Mouse (Mus musculus) right cerebral cortex, postnatal 25 days (tissue): Measurements from ENCODE around the gene Polm.

ENCODE experiments used
- DNase-seq: peaks from one replicate; pipeline ENCODE4 v3.0.0; 2022

Polm gene

DNA sequence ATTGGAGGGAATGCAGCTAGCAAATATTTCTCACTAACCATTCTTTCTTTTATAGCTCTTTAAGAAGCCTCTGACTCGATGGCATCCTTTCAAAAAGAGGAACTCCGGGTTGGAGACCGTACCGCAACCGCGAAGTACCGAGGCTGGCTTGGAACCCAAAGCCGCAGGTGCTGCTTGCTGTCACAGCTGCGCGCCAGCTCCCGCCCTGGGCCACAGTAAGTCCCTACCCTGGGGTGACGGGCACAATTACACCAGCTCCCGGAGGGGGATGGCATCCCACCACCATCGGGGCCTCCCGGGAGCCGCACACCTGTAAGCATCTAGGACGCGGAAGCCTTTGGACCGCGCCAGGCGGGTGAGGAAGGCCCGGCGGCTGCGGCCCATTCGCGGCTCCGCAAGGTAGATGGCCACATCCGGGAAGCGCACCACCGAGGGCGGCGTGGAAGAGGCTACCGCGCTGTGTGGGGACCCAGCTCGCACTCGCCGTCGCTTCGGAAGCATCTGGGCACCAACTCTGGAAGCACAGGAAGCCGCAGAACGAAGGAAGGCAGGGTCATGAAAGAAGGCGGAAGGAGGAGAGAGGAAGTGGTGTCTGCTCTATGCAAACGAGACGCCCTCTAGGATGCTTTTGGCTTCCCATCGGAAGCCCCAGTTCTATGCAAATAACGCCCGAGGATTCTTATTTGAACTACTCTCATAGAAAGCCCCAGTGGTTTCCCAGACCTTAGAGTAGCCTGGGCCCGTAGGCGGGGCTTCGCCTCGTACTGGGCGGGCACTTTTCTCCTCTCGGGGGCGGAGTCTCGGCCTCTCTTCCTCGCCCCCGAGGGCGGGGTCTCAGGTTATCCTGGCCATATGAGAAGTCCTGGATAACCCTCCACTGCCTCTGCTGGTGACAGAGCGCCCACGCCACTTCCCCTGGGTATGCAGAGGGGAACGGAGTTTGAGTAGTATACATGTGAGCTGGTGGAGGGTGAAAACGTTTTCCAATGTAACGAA is at the start of gene Polm:
TSS of gene Polm (minus strand) at position 766 of the 996 bp plus-strand sequence.
- DNase-seq, result peak; percentile 85

DNA sequence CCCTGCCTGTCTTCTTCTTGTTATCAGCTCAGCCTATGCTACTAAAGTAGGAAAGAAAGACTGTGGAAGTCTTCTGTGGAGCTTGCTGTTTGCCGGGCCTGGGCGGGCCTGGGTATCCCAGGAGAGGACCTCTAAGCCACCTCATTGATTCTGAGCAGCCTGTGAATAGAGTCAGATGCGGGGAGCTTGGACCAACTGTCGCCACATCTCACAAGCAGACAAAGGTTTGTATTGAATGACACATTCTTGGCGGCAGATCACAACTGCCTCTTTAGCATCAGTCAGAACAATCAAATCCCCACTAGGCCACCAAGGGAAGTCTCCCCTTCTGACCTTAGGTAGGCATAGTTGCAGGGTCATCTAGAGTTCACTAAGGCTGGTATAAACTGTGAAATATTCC is 49.4 kb upstream of the Polm start:
- DNase-seq, result no peak

DNA sequence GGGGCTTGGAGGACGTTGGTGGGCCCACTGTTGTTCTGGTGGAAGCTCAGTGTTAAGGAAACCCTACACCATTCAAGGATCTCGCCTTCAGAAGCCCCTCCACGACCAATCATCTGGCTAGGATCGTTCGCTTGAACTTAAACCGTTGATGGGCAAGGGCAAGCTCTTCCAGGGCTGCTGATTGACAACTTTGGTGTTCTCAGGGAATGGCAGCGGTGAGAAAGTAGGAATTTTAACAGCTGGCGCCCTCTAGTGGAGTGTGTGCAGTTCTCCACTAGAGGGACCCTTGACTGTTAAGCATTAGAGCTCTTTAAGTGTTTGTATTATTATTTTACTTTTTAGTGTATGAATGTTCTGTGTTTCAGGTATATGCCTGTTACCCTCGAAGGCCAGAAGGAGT is 48.4 kb upstream of the Polm start:
- peak; percentile 33 for DNase-seq

DNA sequence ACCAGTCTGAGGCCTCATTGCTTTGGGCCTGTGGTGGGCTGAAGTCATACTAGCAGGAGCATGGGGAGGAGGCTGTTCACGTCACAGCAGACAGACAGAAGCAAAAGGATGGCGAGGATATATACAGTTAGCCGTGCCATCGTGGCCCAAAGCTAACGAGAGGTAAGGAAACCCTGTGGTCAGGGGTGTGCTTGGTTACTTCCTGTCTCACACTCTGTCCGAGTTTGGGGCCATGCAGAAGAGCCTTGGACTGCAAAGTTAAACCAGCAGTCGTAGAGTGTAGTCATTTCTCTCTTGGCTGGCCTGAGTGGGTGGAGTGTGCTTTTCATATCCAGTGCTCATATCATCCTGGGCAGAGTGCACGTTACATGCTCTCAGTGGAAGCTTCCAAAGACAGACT is 44.7 kb upstream of the Polm start:
- DNase-seq, result no peak

DNA sequence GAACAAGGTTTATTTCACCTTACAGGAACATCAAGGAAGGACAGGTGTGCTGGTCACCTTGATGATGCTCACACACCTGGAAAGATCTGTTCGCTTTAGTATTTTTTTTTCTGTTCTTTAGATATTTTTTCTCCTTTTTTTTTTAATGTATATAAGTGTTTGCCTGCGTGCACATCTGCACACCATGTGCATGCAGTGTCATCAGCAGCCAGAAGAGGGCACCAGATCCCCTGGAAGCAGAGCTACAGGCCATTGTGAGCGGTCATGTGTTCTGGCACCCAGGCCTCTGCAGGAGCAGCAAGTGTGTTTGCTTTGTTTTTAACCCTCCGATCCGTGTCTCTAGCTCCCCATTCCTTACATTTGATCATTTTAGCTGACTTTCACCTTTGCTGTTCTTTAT is 42.1 kb upstream of the Polm start:
- no peak for DNase-seq

DNA sequence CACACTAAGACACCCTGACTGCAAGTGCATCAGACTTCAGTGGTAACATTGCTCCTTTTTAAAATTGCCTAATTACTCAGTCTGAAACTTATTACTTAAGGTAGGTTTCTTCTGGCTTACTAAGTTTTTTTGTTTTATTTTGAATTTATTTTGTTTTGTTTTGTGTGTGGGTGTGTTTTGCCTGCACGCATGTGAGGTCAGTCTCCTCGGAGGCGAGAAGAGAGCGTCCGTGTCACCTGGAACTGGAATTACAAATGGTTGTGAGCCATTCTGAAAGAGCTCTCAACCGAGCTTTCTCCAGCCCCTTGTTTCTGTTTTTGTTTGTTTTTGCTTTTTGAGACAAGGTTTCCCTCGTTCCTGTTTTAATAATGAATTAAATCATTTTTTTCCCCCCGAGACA is 40.8 kb upstream of the Polm start:
- no peak for DNase-seq

DNA sequence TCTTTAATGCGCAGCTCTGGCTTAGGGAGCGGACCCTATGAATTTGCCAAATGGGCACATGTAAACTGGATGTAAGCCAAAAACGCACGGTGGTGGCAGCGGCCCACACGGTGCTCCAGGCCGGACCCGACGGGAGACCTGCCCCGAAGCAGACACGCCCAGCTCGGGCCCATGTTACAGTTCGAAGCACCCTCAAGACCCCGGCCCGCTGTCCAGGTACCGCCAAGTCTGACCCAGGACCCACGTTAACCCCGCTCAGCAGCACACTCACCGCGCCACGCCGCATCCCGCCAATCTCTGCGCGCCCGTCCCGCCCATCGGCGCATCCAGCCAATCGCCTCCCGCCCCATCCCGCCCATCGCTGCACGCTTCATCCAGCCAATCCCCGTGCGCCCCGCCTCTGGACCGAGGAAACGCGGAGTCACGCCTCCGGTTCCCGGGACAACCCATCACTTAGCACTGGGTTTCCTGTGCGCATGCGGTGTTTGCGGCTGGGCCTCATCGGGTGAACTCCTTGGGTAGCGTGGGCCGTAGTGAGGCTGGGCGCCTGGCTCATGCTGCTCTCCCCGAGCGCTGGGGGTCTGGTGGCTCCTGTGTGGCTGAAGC is 40.2 kb upstream of the Polm start, which contains the start of gene Pold2:
TSS of gene Pold2 (minus strand) at position 372 of the 606 bp plus-strand sequence.
- DNase-seq, result peak; percentile 97

DNA sequence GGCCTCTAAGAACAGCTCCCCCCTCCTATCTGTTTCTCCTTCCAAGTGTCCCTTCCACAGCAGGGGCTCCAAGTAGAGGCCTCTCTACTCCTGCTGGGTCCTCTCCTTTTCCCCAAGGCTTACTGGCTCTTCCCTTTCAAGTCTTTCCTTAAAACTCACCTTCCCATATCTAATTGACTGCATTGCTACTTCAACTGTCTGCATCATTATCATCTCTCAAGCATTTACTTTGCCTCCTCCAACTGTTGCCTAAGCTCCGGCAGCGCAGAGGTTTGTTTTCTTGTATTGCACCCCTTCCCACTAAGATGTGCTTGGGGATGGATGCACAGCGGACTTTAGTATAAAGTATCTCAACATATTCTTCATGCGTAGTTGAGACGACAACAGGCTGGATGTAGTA is 39.6 kb upstream of the Polm start:
- no peak for DNase-seq

DNA sequence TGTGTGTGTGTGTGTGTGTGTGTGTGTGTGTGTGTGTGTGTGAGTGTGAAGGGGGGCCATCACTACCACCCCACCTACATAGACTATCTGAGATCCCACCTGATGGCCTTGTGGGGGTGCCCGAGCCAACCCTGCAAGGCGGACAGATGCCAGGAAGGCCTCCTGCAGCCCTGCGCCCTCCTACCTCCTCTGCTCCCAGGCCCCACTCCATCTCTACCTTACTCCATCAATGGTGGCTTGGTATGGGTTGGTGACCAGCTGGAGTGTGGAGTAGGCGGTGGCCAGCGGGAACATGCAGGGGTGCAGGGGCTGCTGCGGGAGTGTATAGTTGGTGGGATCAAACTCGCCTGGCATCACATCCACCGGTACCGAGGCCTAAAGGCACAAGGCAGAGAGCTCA is 35.4 kb upstream of the Polm start:
- no peak for DNase-seq

DNA sequence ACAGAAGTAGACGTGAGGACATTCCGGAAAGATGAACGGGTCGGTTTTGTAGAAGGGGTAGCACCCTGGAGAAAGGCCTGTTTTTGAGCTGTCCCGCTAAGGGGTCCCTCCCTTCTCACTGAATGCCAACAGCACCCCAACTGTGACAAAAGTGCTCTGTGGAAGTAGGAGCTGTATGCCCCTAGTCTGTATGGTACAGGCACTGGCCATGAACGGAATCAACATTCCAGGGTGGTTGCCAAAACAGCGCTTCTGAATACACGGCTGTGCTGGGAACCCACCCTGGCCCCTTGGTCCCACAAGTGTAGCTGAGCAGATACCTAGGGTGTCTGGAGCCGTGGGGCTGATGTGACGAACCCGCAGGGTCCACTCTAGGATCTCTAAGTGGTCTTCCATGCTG is 34.9 kb upstream of the Polm start:
- DNase-seq, result no peak

DNA sequence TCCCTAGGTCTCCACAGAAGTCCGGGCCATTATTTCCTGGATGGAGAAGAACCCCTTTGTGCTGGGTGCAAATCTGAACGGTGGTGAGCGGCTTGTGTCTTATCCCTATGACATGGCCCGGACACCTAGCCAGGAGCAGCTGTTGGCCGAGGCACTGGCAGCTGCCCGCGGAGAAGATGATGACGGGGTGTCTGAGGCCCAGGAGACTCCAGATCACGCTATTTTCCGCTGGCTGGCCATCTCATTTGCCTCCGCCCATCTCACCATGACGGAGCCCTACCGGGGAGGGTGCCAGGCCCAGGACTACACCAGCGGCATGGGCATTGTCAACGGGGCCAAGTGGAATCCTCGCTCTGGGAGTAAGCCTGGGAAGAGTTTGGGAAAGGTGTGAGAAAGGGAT is 32.3 kb upstream of the Polm start:
- no peak for DNase-seq

DNA sequence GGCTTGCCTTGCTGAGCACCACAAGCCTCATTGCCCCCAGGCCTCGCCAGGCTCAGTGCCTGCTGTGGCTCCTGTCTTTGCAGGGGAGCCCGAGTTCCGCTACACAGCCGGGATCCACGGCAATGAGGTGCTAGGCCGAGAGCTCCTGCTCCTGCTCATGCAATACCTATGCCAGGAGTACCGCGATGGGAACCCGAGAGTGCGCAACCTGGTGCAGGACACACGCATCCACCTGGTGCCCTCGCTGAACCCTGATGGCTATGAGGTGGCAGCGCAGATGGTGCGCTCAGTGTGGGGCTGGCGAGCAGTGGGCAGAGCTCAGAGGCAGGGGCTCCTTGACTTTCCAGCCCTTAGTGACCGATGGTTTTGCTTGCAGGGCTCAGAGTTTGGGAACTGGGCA is 31.5 kb upstream of the Polm start:
- DNase-seq, result no peak

DNA sequence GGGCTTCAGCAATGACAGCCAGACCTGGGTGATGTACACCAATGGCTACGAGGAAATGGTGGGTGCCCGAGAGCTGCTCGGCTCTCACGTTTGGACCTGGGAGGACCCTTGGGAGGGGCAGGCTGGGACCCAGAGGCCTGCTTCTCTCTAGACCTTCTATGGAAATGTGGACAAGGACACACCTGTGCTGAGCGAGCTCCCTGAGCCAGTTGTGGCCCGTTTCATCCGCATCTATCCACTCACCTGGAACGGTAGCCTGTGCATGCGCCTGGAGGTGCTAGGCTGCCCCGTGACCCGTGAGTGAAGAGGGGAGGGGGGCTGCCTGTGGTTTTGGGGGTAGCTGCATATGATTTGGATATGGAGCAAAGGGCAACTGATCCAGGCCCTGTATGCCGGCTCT is 30.5 kb upstream of the Polm start:
- DNase-seq, result no peak

DNA sequence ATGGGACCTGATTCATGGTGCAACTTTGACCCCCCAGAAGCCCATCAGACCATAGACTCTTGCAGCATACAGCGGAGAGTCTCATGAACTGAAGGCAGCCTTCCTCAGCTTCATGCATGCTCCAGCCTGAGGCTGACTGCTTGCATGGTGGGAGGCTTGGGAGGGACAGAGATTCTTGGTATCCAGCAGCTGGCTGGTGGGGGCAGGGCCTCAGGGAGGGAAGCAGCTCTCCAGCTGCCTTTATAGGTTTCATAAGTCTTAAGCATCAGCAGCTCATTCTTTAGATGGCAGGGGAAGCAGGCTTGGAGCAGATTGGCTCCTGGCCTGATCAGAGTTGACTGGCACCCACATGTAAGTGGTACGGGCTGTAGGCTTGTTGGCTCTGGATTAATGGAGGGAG is 29.4 kb upstream of the Polm start:
- DNase-seq, result no peak

DNA sequence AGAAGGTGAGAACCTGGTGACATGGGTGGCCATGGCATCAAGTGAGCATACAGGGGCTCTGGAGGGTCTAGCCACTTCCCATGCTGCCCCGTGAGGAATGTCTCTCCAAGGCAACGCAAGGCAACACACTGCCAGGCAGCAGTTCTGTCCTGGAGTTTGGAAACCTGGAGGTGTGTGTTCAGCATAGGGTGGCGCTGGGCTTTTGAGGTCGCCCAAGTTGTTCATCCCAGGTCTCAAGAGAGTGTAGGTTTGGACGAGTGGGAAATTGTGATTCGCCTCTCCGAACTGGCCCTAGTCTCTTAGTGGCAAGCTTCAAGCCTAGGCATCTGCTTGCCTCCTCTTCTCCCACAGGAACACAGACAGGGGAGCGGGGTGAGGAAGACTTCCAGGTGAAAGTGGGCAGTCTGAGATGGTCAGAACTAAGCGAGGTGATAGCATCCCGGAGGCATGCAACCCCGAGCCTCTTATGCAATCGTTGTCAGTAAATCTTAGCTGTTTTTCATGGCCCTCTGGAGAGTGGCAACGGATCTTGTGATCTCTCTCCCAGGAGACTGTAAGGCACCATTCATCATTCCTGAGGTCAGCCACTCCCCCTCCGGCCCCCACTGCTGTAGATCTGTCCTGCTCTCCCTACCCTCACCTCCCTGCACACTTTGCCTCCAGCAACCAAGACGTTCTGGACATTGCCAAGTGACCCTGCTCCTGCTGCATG is 24.7 kb upstream of the Polm start:
- no peak for DNase-seq

DNA sequence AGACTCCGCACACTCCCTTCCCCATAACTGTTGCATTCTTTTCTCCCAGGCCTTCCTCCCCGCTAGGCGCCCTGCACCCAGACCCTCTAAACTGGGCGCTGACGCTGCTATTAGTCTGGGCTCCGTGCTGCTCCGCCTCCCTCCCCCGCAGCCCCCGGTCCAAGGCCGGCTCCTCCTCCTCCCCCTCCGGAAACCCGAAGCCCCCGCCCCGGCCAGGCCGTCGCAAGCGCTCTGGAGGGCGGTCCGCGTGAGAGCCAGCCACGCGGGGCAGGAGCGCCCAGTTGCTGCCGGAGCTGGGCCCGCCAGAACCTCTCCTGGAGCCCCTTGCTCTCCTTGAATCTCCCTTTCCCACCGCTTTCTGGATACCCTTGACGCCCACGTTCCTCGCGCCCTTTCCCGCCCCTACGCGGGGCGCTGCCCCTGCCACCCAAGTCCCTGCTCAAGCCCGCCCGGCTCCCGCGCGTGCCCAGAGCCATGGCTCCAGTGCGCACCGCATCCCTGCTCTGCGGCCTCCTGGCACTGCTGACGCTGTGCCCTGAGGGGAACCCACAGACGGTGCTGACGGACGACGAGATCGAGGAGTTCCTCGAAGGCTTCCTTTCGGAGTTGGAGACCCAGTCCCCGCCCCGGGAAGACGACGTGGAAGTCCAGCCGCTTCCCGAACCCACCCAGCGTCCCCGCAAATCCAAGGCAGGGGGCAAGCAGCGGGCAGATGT is 24.0 kb upstream of the Polm start, which contains the start of gene Aebp1:
TSS of gene Aebp1 (plus strand) at position 270 of the 716 bp plus-strand sequence.
- DNase-seq, result no peak

DNA sequence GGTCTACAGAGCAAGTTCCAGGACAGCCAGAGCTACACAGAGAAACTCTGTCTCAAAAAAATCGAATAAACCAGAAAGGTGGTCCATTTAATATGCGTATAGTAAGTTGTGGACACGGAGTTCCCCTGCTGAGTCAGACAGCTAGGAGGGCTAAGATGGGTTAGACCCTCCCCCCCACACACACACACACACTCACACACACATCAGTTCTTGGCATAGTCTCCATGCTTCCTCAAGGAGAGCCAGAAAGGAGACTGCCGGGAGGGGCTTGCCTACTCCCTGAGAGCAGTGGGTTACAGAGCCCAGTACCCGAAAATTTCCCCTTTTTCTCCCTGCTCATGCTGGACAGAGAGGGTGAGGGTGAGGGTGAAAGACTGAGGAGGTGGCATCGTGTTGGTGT is 22.8 kb upstream of the Polm start:
- no peak for DNase-seq

DNA sequence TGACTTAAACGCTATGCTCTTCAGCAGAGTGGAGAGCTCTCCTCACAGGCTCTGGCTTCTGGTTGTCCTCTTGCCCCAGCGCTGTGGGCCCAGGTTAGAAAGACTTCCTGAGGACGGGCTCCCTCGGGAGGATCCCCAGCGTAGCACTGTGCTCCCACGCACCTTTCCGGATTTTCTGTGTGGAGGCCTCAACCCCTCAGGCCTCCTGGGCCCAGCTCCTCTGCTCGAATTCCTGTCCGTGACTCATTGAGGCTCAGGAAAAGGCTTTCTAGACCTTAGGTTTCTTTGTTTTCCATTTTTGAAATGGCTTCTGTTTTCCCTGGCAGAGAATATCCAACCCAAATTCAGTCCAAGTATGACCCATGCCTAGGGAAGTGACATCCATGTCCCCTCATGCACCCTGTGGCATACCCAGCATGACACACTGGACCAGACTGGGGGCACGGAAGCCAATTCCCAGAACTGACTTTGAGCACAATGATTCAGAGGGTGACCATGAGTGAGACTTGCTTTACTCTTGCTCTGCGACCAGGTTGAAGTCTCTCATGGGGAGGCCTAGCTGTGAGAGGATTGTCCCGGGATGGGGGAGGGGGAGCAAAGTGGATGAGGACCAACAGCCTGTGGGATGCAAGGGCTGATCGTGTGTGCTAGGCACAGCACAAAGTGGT is 22.2 kb upstream of the Polm start:
- DNase-seq, result no peak

DNA sequence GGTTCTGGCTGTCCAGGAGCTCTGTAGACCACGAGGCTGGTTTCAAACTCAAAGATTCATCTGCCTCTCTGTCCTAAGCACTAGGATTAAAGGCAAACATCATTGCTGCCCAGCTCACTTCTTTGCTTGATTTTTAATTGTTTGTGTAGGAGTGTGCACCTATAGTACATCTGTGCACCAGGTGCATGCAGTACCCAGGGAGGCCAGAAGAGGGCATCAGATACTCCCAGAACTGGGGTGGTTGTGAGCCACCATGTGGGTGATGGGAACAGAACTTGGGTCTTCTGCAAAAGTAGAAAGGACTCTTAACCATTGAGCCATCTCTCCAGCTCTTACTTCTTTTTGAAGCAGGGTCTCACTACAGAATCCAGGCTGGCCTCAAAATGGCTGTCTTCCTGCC is 20.9 kb upstream of the Polm start:
- DNase-seq, result no peak

DNA sequence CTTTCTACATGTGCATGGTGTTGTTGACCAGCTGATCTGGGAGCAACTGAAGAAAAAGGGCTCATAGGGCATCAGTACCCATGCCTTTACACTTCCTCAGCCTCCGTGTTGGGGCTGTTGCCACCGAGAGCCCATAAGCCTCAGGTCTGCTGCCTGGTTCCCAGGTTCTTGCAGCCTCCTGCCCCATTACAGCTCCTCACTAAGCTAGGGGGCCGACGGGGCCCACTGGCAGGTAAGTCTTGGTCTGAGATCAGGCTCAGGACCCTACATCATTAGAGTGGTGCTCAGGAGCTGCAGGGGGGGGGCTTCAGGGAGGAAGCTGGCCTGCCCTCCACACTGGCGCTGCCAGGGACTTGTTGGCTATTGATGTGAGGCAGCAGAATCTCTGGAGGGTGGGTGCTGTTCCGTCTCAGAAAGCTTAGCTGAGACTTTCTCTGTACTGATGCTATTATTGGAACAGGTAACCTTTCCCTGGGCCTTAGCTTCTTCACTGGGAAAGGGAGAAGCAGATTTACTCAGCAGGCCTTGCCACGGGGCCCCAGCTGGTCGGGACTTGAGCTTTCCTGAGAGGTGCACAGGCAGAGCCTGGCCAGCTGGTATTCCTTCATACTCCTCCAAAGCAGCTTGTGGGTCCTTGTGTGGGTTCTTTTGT is 18.8 kb upstream of the Polm start:
- no peak for DNase-seq

DNA sequence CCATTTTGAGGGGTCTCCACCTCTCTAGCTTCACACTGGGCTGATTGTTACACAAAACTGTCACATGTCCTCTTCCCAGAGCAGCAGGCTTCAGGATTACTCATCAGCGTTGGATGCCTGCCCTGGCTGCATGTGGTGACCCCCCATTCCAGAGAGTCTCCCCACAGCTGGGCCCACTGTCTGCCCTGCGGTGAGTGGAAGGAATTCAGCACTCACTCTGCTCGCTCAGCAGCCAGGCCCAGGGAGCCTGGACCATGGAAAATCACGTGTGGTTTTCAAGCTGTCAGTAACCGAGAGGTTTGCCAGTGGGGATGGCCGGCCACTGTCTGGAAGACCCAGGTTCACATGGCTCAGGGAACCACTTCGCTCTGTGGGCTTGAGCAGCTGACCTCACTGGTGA is 18.1 kb upstream of the Polm start:
- DNase-seq, result peak; percentile 32

DNA sequence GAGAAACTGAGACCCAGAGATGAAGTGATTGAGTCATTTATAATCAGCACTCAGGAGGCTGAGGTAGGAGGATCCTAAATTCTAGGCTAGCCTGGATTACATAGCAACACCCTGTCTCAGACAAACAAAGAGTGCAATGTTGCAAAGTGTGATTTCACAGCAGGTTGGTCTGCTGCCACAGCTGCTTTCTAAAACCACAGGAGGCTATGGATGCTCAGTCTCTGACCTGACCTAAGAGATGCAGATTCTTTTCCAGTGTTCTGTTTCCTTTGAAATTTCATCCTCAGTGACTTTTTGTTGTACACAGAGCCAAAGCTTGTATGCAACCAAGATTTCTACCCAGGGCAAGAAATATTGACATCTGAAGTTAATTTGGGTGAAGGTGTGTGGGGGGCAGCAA is 17.7 kb upstream of the Polm start:
- DNase-seq, result no peak
